Mouse (Mus musculus): ENCODE data around the gene Pard3. TPM values are rescaled to one million over a fixed set of nuclear protein-coding genes. Genes with fewer than 3 reads are reported as not detected.

The Pard3 gene
- polyA plus RNA-seq, 1 experiment from 2014 or later = 27.3 TPM

DNA sequence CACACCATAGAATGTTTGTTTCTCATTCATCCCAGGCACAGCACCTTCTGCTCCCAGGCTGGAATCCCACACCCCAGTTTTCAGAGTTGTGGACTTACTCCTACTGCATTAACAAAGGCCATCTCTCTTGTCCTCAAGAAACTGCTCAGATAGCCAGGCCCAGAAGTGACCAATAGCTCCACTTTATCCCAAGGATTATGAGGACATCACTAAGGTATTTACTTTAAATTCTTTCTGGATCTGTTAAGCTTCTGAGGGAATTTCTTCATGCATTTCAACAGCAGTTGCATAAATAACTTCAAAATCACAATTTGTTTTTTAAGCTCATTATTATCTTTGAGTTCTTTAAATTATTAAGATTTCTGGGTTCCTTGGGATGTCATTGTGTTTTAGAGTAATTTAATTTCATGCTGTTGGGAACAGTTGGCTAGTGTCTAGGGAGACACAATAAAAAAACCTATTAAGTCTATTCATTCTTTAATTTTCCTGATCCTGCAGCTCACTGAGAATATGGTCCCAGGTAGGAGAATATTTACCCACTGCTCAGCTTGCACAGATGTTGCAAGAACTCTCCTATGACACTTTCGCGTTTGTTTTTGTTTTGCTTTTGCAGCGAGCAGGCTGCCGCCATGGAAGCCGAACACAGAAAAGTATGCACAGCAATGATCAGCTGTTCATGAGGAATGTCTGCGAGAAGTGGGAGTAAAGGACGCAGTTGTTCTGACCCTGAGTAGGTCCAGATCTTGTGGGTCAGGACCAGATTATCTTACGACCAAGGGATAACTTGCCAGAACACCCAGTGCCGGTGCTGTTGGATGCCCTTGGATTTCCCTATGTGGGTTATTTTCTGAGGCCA lies 574.8 kb downstream of the Pard3 start:
- Histone ChIP-seq H3K4me3 (replicated peaks; ENCODE audit: low read depth, low read length) (no peak overlapping the region), H3K27me3 (ENCODE audit: control insufficient read depth, insufficient read depth, low read length) (no peaks in the 10 kb centered on the region), H3K9ac (replicated peaks; ENCODE audit: low read length) (no peak overlapping the region), H3K9me3 (ENCODE audit: control insufficient read depth, low read length) (peaks cover 3% of the 10 kb centered on the region; the same call in 1 of the 2 replicates), H3K36me3 (ENCODE audit: control insufficient read depth, insufficient read depth, low read length) (no peaks in the 10 kb centered on the region), H3K4me2 (ENCODE audit: low read length) (no peak overlapping the region), H3K4me1 (ENCODE audit: control insufficient read depth, insufficient read depth, low read length) (no peaks in the 10 kb centered on the region), H3K27ac (replicated peaks; ENCODE audit: low read depth, low read length) (no peak overlapping the region)
- WGBS = 93% methylated on average over 9 of the region's 9 CpGs
- ATAC-seq (ENCODE audit: low FRiP score, low TSS enrichment) (no peak), DNase-seq (no peak)

DNA sequence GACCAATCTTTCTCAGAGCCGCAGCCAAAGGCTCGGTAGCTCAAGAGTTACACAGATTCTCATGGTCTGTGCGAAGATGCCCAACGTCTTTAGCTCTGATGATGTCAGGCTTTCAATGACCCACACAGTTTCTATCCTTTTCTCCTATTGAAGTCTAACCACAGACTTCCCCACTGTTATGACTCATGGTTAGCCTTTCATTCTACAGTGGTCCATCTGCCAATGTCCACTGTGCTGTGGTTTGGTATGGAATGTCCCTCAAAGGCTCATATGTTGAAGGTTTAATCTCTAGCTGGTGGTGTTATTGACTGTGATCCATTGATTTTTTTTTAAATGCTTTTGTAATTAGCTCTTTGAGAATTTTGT lies 575.4 kb downstream of the Pard3 start:
- DNase-seq (no peak), ATAC-seq (ENCODE audit: low FRiP score, low TSS enrichment) (no peak)
- no peak overlapping the region for H3K27ac ChIP-seq (replicated peaks; ENCODE audit: low read depth, low read length)
- H3K9ac ChIP-seq (replicated peaks; ENCODE audit: low read length) = no peak overlapping the region
- no peaks in the 10 kb centered on the region for H3K27me3 ChIP-seq (ENCODE audit: control insufficient read depth, insufficient read depth, low read length)
- H3K4me3 ChIP-seq (replicated peaks; ENCODE audit: low read depth, low read length) = no peak overlapping the region
- H3K4me1 ChIP-seq (ENCODE audit: control insufficient read depth, insufficient read depth, low read length) = no peaks in the 10 kb centered on the region
- H3K4me2 ChIP-seq (ENCODE audit: low read length) = no peak overlapping the region
- WGBS = 94% methylated on average over 4 of the region's 4 CpGs
- peaks cover 3% of the 10 kb centered on the region; the same call in 1 of the 2 replicates for H3K9me3 ChIP-seq (ENCODE audit: control insufficient read depth, low read length)
- no peaks in the 10 kb centered on the region for H3K36me3 ChIP-seq (ENCODE audit: control insufficient read depth, insufficient read depth, low read length)

DNA sequence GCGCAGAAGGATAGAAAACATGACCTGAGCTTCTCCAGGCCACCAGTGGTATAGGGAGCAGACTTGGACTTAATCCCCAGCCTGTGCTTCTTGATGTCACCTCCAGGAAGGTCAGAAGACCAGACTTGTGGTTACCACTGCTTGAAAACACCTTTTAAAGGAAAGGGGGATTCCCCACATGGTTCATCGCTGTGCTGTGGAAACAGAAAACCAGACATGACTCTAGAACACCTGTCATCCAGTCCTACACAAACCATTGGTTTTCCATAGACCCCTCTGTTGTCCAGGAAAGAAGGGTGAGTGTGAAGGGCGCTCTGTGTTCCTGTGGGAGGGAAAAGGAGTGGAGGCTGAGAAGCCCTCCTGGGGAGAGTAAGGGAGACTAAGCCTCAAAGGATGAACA lies 591.9 kb downstream of the Pard3 start:
- no peak overlapping the region for H3K27ac ChIP-seq (replicated peaks; ENCODE audit: low read depth, low read length)
- no peaks in the 10 kb centered on the region for H3K27me3 ChIP-seq (ENCODE audit: control insufficient read depth, insufficient read depth, low read length)
- H3K36me3 ChIP-seq (ENCODE audit: control insufficient read depth, insufficient read depth, low read length) = no peaks in the 10 kb centered on the region
- H3K4me1 ChIP-seq (ENCODE audit: control insufficient read depth, insufficient read depth, low read length) = no peaks in the 10 kb centered on the region
- H3K9me3 ChIP-seq (ENCODE audit: control insufficient read depth, low read length) = no peaks in the 10 kb centered on the region
- no peak overlapping the region for H3K9ac ChIP-seq (replicated peaks; ENCODE audit: low read length)
- WGBS = 92% methylated on average over 3 of the region's 3 CpGs
- DNase-seq (no peak), ATAC-seq (ENCODE audit: low FRiP score, low TSS enrichment) (no peak)
- H3K4me2 ChIP-seq (ENCODE audit: low read length) = no peak overlapping the region
- H3K4me3 ChIP-seq (replicated peaks; ENCODE audit: low read depth, low read length) = no peak overlapping the region

Other genes with a start within 250 kb of the Pard3 start
- gene Tomm20, start 118.0 kb upstream of the Pard3 start, polyA plus RNA-seq (2014; fragmentation: Nextera tagmentation; extraction: Ambion mirVana) = 205 and 220 TPM in 2 replicates
- gene Rbm34, start 92.8 kb upstream of the Pard3 start, polyA plus RNA-seq (2014; fragmentation: Nextera tagmentation; extraction: Ambion mirVana) = 25.5 and 28.1 TPM in 2 replicates

Measured in midbrain, embryonic 14.5 days (tissue).